Mouse (Mus musculus): ENCODE results near the gene Pip5k1b. TPM values are rescaled to one million over a fixed set of nuclear protein-coding genes. Genes with fewer than 3 reads are reported as not detected.

The Pip5k1b gene
- polyA plus RNA-seq, 1 experiment from 2014 or later = 2.6 TPM

DNA sequence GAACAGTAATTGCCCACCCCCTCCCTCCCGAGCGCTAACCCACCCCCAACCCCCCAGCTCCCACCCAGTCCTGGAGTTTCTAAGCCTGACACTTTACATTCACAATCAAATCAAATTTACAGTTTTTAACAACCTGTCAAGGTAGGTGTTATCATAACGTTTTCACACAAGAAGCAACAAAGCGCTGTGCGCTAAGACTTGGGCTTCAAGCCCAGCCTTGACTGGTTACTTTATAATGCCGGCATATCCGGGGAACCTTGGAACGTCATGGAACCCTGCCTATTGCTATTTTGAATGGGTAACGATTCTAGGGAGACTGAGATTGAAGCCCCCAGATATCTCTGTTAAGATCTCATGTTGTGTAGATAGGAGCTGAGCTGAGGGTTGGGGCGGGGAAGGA, 237.5 kb downstream of the Pip5k1b start:
- H3K27ac ChIP-seq = no peak overlapping the region

DNA sequence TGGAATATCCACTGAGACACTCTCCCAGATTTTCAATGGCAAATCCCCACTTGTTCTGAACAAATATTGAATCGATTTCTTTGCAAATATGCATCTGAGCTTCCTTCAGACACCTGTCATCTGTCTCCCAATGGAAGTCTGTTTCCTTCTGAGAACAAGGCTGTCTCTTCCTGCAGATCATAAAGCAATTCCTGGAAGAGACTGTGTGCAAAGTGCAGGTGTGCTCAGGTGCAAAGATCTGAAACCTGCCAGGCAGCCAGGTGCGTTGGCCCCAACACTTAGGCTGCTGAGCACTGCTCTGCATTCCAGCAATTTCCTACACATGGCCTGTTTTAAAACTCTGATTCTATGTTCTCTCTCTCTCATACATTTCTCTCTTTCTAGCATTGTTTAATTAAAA, 237.9 kb downstream of the Pip5k1b start:
- no peaks in the 10 kb centered on the region for H3K4me1 ChIP-seq (replicated peaks; ENCODE audit: insufficient read depth, low read length)
- no peak for DNase-seq (ENCODE audit: low spot score)

More for the DNA sequence above, 237.5 kb downstream of the Pip5k1b start:
- H3K9me3 ChIP-seq (replicated peaks; ENCODE audit: low read length) = no peaks in the 10 kb centered on the region
- H3K9ac ChIP-seq (ENCODE audit: low read depth, low read length) = no peak overlapping the region
- H3K36me3 ChIP-seq (ENCODE audit: insufficient read depth, low read length) = no peaks in the 10 kb centered on the region
- H3K4me3 ChIP-seq (replicated peaks; ENCODE audit: low read depth, low read length) = no peak overlapping the region
- 61% methylated on average over 10 of the region's 10 CpGs for WGBS
- H3K4me2 ChIP-seq (ENCODE audit: low read length) = no peak overlapping the region
- DNase-seq (ENCODE audit: low spot score) (no peak), ATAC-seq (replicated peaks; ENCODE audit: low FRiP score, low read depth) (no peak)
- no peaks in the 10 kb centered on the region for H3K27me3 ChIP-seq (ENCODE audit: insufficient read depth, low read length)
- H3K4me1 ChIP-seq (replicated peaks; ENCODE audit: insufficient read depth, low read length) = no peaks in the 10 kb centered on the region
- no peak for TF ChIP-seq CTCF (IDR thresholded peaks at IDR 0.05; ENCODE audit: low read depth)

DNA sequence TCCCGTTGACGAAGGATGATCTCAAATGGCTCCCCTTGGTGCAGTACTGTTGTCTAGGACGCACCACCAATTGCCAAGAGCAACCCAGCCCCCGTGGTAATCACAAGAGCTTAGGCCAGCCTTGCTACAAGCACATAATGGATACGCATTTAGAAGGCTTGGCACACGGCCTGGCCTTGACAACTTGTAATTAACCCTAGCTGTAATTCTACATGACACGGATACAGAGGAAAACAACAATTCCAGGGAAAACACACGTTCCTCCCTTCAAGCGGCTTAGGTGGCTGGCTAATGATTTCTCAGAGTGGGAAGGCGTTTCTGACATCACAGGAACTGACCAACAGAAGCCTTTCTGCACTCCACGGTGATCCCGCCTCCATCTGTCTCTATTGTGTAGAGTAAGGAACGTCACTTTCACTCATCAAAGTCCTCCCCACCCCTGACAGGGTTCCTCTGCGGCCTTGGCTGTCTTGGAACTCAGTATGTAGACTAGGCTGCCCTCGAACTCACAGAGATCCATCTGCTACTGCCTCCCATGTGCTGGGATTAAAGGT, 238.6 kb downstream of the Pip5k1b start:
- no peak overlapping the region for H3K27ac ChIP-seq
- 0 out of 2 replicates have a peak overlapping the region, but pooled peaks have one; percentile 7 for H3K4me2 ChIP-seq (ENCODE audit: low read length)

More for the DNA sequence above, 237.9 kb downstream of the Pip5k1b start:
- WGBS = 68% methylated on average over 2 of the region's 2 CpGs
- TF ChIP-seq CTCF (IDR thresholded peaks at IDR 0.05; ENCODE audit: low read depth) = no peak
- no peak overlapping the region for H3K9ac ChIP-seq (ENCODE audit: low read depth, low read length)
- no peak overlapping the region for H3K27ac ChIP-seq
- H3K4me2 ChIP-seq (ENCODE audit: low read length) = no peak overlapping the region
- no peak for ATAC-seq (replicated peaks; ENCODE audit: low FRiP score, low read depth)
- no peaks in the 10 kb centered on the region for H3K9me3 ChIP-seq (replicated peaks; ENCODE audit: low read length)
- no peaks in the 10 kb centered on the region for H3K36me3 ChIP-seq (ENCODE audit: insufficient read depth, low read length)
- no peaks in the 10 kb centered on the region for H3K27me3 ChIP-seq (ENCODE audit: insufficient read depth, low read length)
- no peak overlapping the region for H3K4me3 ChIP-seq (replicated peaks; ENCODE audit: low read depth, low read length)

DNA sequence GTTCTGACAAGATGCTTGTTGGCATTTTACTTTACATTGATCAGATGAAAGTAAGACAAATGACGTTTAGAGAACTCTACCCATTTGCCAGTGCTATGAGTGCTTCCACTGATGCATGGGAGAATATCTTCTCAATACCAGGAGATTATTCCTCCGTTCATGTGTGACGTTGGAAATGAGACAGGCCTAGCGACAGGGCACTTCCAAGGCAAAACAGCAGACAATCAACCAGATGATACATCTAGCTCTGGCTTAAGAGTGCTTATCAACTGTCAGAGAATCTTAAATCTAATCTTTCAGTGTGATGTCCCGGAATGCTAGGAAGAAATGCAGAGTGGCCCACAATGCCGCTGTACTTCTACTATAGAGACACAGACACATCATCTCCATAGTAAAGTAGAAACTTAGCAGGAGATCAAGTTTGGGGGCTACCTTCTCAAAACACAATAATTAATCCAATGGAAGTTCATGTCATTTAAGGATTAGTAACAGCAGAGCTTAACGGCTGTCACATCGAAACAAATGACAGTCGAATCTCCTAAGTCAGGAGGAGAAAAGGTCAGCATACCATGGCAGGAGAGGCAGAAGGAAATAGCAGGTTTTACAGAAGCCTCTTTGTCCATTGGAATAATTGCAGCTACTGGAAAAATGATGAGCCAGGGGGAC, 239.5 kb downstream of the Pip5k1b start:
- no peak for ATAC-seq (replicated peaks; ENCODE audit: low FRiP score, low read depth)
- 71% methylated on average over 9 of the region's 9 CpGs for WGBS

More for the DNA sequence above, 238.6 kb downstream of the Pip5k1b start:
- Histone ChIP-seq H3K9me3 (replicated peaks; ENCODE audit: low read length) (no peaks in the 10 kb centered on the region), H3K27me3 (ENCODE audit: insufficient read depth, low read length) (no peaks in the 10 kb centered on the region), H3K4me3 (replicated peaks; ENCODE audit: low read depth, low read length) (no peak overlapping the region), H3K4me1 (replicated peaks; ENCODE audit: insufficient read depth, low read length) (no peaks in the 10 kb centered on the region), H3K36me3 (ENCODE audit: insufficient read depth, low read length) (no peaks in the 10 kb centered on the region), H3K9ac (ENCODE audit: low read depth, low read length) (no peak overlapping the region)
- TF ChIP-seq CTCF (IDR thresholded peaks at IDR 0.05; ENCODE audit: low read depth) = no peak
- 27% methylated on average over 15 of the region's 15 CpGs for WGBS
- ATAC-seq (replicated peaks; ENCODE audit: low FRiP score, low read depth) (peak; percentile 65; the same call in 1 of the 2 replicates), DNase-seq (ENCODE audit: low spot score) (peak; percentile 70)

DNA sequence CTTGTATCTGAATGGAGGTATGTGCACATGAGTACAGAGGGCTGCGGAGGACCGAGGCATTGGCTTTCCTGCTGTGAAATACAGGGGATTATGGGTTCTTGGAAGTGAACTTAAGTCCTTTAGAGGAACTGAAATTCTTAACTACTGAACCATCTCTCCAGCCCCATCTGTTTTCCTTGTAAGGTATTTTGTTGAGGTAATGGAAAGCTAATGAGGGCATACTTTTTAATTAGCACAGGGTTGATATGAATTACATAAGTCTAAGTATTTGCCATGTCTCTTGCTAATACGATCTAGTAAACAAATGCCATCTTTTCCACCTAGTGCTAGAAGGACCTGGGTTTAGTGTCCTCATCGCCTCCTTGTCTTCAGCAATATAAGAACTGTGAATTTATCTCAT, 240.4 kb downstream of the Pip5k1b start:
- Histone ChIP-seq H3K27ac (no peak overlapping the region), H3K9me3 (replicated peaks; ENCODE audit: low read length) (no peaks in the 10 kb centered on the region), H3K4me3 (replicated peaks; ENCODE audit: low read depth, low read length) (no peak overlapping the region), H3K4me1 (replicated peaks; ENCODE audit: insufficient read depth, low read length) (no peaks in the 10 kb centered on the region), H3K9ac (ENCODE audit: low read depth, low read length) (no peak overlapping the region), H3K4me2 (ENCODE audit: low read length) (no peak overlapping the region), H3K36me3 (ENCODE audit: insufficient read depth, low read length) (no peaks in the 10 kb centered on the region), H3K27me3 (ENCODE audit: insufficient read depth, low read length) (no peaks in the 10 kb centered on the region)
- TF ChIP-seq CTCF (IDR thresholded peaks at IDR 0.05; ENCODE audit: low read depth) = no peak
- ATAC-seq (replicated peaks; ENCODE audit: low FRiP score, low read depth) = no peak
- WGBS = 95% methylated on average over 4 of the region's 4 CpGs
- no peak for DNase-seq (ENCODE audit: low spot score)

More for the DNA sequence above, 239.5 kb downstream of the Pip5k1b start:
- no peaks in the 10 kb centered on the region for H3K27me3 ChIP-seq (ENCODE audit: insufficient read depth, low read length)
- no peaks in the 10 kb centered on the region for H3K4me1 ChIP-seq (replicated peaks; ENCODE audit: insufficient read depth, low read length)
- no peak overlapping the region for H3K4me3 ChIP-seq (replicated peaks; ENCODE audit: low read depth, low read length)
- no peak overlapping the region for H3K4me2 ChIP-seq (ENCODE audit: low read length)
- TF ChIP-seq CTCF (IDR thresholded peaks at IDR 0.05; ENCODE audit: low read depth) = no peak
- H3K9me3 ChIP-seq (replicated peaks; ENCODE audit: low read length) = no peaks in the 10 kb centered on the region
- no peaks in the 10 kb centered on the region for H3K36me3 ChIP-seq (ENCODE audit: insufficient read depth, low read length)
- DNase-seq (ENCODE audit: low spot score) = no peak
- H3K9ac ChIP-seq (ENCODE audit: low read depth, low read length) = no peak overlapping the region
- no peak overlapping the region for H3K27ac ChIP-seq

DNA sequence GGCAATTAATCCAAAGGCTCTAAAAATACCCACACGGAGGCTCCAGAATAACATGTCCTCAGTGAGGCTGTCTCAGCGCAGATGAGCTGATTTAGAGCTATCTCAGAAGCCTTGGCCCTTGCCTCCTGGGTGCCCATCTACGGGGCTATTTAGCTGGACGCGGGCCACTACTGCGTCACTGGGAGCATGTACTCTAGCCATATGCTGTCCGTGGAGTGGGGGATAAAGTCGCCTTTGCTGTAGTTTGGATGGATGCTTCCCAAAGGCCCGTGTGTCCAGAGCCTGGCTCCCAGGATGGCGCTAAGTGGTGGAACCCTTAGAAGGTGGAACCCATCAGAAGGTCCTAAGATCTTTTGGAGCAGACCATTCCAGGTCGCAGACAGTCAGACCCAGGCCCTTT, 241.0 kb downstream of the Pip5k1b start:
- H3K4me1 ChIP-seq (replicated peaks; ENCODE audit: insufficient read depth, low read length) = no peaks in the 10 kb centered on the region
- no peak overlapping the region for H3K9ac ChIP-seq (ENCODE audit: low read depth, low read length)
- H3K36me3 ChIP-seq (ENCODE audit: insufficient read depth, low read length) = no peaks in the 10 kb centered on the region
- no peak overlapping the region for H3K27ac ChIP-seq
- no peak for TF ChIP-seq CTCF (IDR thresholded peaks at IDR 0.05; ENCODE audit: low read depth)
- no peak overlapping the region for H3K4me3 ChIP-seq (replicated peaks; ENCODE audit: low read depth, low read length)
- no peak overlapping the region for H3K4me2 ChIP-seq (ENCODE audit: low read length)
- H3K9me3 ChIP-seq (replicated peaks; ENCODE audit: low read length) = no peaks in the 10 kb centered on the region
- DNase-seq (ENCODE audit: low spot score) (no peak), ATAC-seq (replicated peaks; ENCODE audit: low FRiP score, low read depth) (no peak)
- WGBS = 92% methylated on average over 11 of the region's 11 CpGs
- no peaks in the 10 kb centered on the region for H3K27me3 ChIP-seq (ENCODE audit: insufficient read depth, low read length)

Measured in kidney, postnatal 0 days (tissue).